Comparison of ENCODE assay signal across 15 mouse cellular contexts in genomic region chr12:117156256-117156655, GRCm38 (mm10).
DNase-seq lines count a peak whose midpoint lies in the region; ATAC-seq and TF ChIP-seq lines count a peak whose summit lies in the region.
"Had no signal": no experiment of that assay in that cellular context is flagged by ENCODE, and none has a peak within 500 bp of the region (broad histone marks: within the 10 kb centered on the region; RNA-seq: fewer than 3 reads in every experiment).

No protein-coding gene starts in this region.

- H3K4me3 ChIP-seq in cortical plate, adult 2 months (ENCODE audit: insufficient read depth, low read length): peak overlapping the region; percentile 80
- H3K4me3 ChIP-seq in forebrain, embryonic 12.5 days (replicated peaks): peak overlapping the region; percentile 72
- H3K4me3 ChIP-seq in hindbrain, embryonic 15.5 days: peak overlapping the region; percentile 74
- peak overlapping the region; percentile 67 for H3K4me3 ChIP-seq in midbrain, embryonic 15.5 days

- H3K27me3 ChIP-seq in forebrain, embryonic 12.5 days: peaks cover 77% of the 10 kb centered on the region
- H3K27me3 ChIP-seq in hindbrain, embryonic 15.5 days: peaks cover 19% of the 10 kb centered on the region
- no peaks in the 10 kb centered on the region for H3K27me3 ChIP-seq in midbrain, embryonic 15.5 days (replicated peaks)

- DNase-seq in kidney, postnatal 14 days: no peak
- no peak for DNase-seq in testis, postnatal 10 days (ENCODE audit: low spot score)
- DNase-seq in kidney, adult 8-10 months: no peak
- DNase-seq: cerebellum, adult 2 months; gastrocnemius, postnatal 25 days; kidney, postnatal 10 days; thymus, postnatal 36 days had no signal

- H3K9ac ChIP-seq in forebrain, embryonic 12.5 days: peak overlapping the region; percentile 88
- peak overlapping the region; percentile 80 for H3K9ac ChIP-seq in hindbrain, embryonic 15.5 days
- H3K9ac ChIP-seq in midbrain, embryonic 15.5 days: peak overlapping the region; percentile 91

- no peak for ATAC-seq in forebrain, embryonic 12.5 days (ENCODE audit: low FRiP score)
- no peak for ATAC-seq in hindbrain, embryonic 15.5 days (ENCODE audit: low FRiP score, low read depth)
- no peak for ATAC-seq in midbrain, embryonic 15.5 days (replicated peaks)
- no peak for ATAC-seq in megakaryocyte-erythroid progenitor cell, adult 5-6 weeks (replicated peaks; ENCODE audit: low FRiP score, low TSS enrichment, poor library complexity, severe bottlenecking)
- ATAC-seq: activated CD4-positive, CD25-positive, alpha-beta regulatory T cell, adult 4 months; lung, postnatal 0 days had no signal

- peaks cover under 1% of the 10 kb centered on the region; the same call in 1 of the 2 replicates for H3K36me3 ChIP-seq in forebrain, embryonic 12.5 days (replicated peaks)
- no peaks in the 10 kb centered on the region for H3K36me3 ChIP-seq in hindbrain, embryonic 15.5 days
- no peaks in the 10 kb centered on the region for H3K36me3 ChIP-seq in midbrain, embryonic 15.5 days (replicated peaks)

- TF ChIP-seq CTCF in cortical plate, adult 2 months (IDR thresholded peaks at IDR 0.05; ENCODE audit: extremely low read depth, insufficient read depth, low read length): no peak

- no peaks in the 10 kb centered on the region for H3K9me3 ChIP-seq in forebrain, embryonic 12.5 days
- no peaks in the 10 kb centered on the region for H3K9me3 ChIP-seq in hindbrain, embryonic 15.5 days
- H3K9me3 ChIP-seq in midbrain, embryonic 15.5 days: no peaks in the 10 kb centered on the region

- 1% methylated on average over 5 of the region's 5 CpGs for WGBS in forebrain, embryonic 12.5 days
- WGBS in hindbrain, embryonic 15.5 days: 24% methylated on average over 5 of the region's 5 CpGs
- WGBS in midbrain, embryonic 15.5 days: 4% methylated on average over 5 of the region's 5 CpGs

- H3K27ac ChIP-seq in cortical plate, adult 2 months (ENCODE audit: insufficient read depth, low read length): peak overlapping the region; percentile 74
- H3K27ac ChIP-seq in forebrain, embryonic 12.5 days: peak overlapping the region; percentile 98
- H3K27ac ChIP-seq in hindbrain, embryonic 15.5 days (replicated peaks): peak overlapping the region; percentile 90
- peak overlapping the region; percentile 94 for H3K27ac ChIP-seq in midbrain, embryonic 15.5 days

- no peaks in the 10 kb centered on the region for H3K4me1 ChIP-seq in cortical plate, adult 2 months (ENCODE audit: control insufficient read depth, insufficient read depth, low read length)
- H3K4me1 ChIP-seq in forebrain, embryonic 12.5 days: peaks cover 62% of the 10 kb centered on the region
- H3K4me1 ChIP-seq in hindbrain, embryonic 15.5 days (replicated peaks): peaks cover 80% of the 10 kb centered on the region
- H3K4me1 ChIP-seq in midbrain, embryonic 15.5 days: peaks cover 64% of the 10 kb centered on the region

- TF ChIP-seq POLR2A in cortical plate, adult 2 months (IDR thresholded peaks at IDR 0.05; ENCODE audit: extremely low read depth, insufficient read depth, low read length): no peak

- H3K4me2 ChIP-seq in forebrain, embryonic 12.5 days: peak overlapping the region; percentile 68
- H3K4me2 ChIP-seq in hindbrain, embryonic 15.5 days: peak overlapping the region; percentile 90
- H3K4me2 ChIP-seq in midbrain, embryonic 15.5 days: peak overlapping the region; percentile 73
- H3K4me2 ChIP-seq: liver, embryonic 11.5 days had no signal
